Mouse (Mus musculus): ENCODE data around the gene Ndrg2. TPM values are rescaled to one million over a fixed set of nuclear protein-coding genes. Genes with fewer than 3 reads are reported as not detected.

Gene Ndrg2
- polyA plus RNA-seq, 2 experiments = 11.6 to 13.5 TPM

GRCm38 (mm10) chr14:51913062-51913959 is 647 bp downstream of the Ndrg2 start:
- Histone ChIP-seq H3K4me3 (ENCODE audit: insufficient read depth in 1 of 2, low read depth in 2 of 2, low read length in 2 of 2) (peak overlapping the region; percentile 29 to 58), H3K4me1 (replicated peaks; ENCODE audit: control insufficient read depth in 2 of 2, insufficient read depth in 2 of 2, low read length in 1 of 2) (peaks cover 1 to 5% of the 10 kb centered on the region in 2 experiments; a peak in 3 of 4 replicates), H3K27me3 (ENCODE audit: control insufficient read depth, insufficient read depth, low read length) (peaks cover 13% of the 10 kb centered on the region), H3K36me3 (replicated peaks; ENCODE audit: control insufficient read depth, insufficient read depth, low read depth) (no peaks in the 10 kb centered on the region), H3K4me2 (ENCODE audit: low read depth) (peak overlapping the region; percentile 89), H3K27ac (no peak overlapping the region), H3K9ac (replicated peaks) (peak overlapping the region; percentile 47), H3K9me3 (ENCODE audit: control insufficient read depth, low read length) (no peaks in the 10 kb centered on the region)
- DNase-seq (ENCODE audit: low read depth in 3 of 3, low spot score in 3 of 3) (peak in 1 of 3 experiments; percentile 51), ATAC-seq (ENCODE audit: insufficient read depth) (peak; percentile 83)
- TF ChIP-seq CTCF (IDR thresholded peaks at IDR 0.05; ENCODE audit: low read depth) (no peak), EP300 (IDR thresholded peaks at IDR 0.05; ENCODE audit: low read depth) (no peak)
- 1% methylated on average over 58 of the region's 58 CpGs for WGBS (ENCODE audit: insufficient replicate concordance)

- TF ChIP-seq EP300 (IDR thresholded peaks at IDR 0.05; ENCODE audit: low read depth) (no peak), CTCF (IDR thresholded peaks at IDR 0.05; ENCODE audit: low read depth) (no peak)
- peaks cover 13% of the 10 kb centered on the region for H3K27me3 ChIP-seq (ENCODE audit: control insufficient read depth, insufficient read depth, low read length)
- no peaks in the 10 kb centered on the region for H3K9me3 ChIP-seq (ENCODE audit: control insufficient read depth, low read length)
- peaks cover 7 to 9% of the 10 kb centered on the region in 2 experiments; a peak in 3 of 4 replicates for H3K4me1 ChIP-seq (replicated peaks; ENCODE audit: control insufficient read depth in 2 of 2, insufficient read depth in 2 of 2, low read length in 1 of 2)
- ATAC-seq (ENCODE audit: insufficient read depth) (peak; percentile 24; the same call in 1 of the 2 replicates), DNase-seq (ENCODE audit: low read depth in 3 of 3, low spot score in 3 of 3) (no peak)
- H3K9ac ChIP-seq (replicated peaks) = peak overlapping the region; percentile 47; the same call in 1 of the 2 replicates
- no peak overlapping the region for H3K27ac ChIP-seq
- peak overlapping the region; percentile 29 to 58 for H3K4me3 ChIP-seq (ENCODE audit: insufficient read depth in 1 of 2, low read depth in 2 of 2, low read length in 2 of 2)
- WGBS (ENCODE audit: insufficient replicate concordance) = 12% methylated on average over 14 of the region's 14 CpGs
- no peaks in the 10 kb centered on the region for H3K36me3 ChIP-seq (replicated peaks; ENCODE audit: control insufficient read depth, insufficient read depth, low read depth)
- peak overlapping the region; percentile 89 for H3K4me2 ChIP-seq (ENCODE audit: low read depth)
Observed at GRCm38 (mm10) chr14:51912391-51913061, 1.4 kb downstream of the Ndrg2 start.

- Histone ChIP-seq H3K4me1 (replicated peaks; ENCODE audit: control insufficient read depth in 2 of 2, insufficient read depth in 2 of 2, low read length in 1 of 2) (peaks cover 14 to 21% of the 10 kb centered on the region in 2 experiments), H3K27me3 (ENCODE audit: control insufficient read depth, insufficient read depth, low read length) (peaks cover 13% of the 10 kb centered on the region), H3K4me3 (ENCODE audit: insufficient read depth in 1 of 2, low read depth in 2 of 2, low read length in 2 of 2) (no peak overlapping the region), H3K9ac (replicated peaks) (no peak overlapping the region), H3K4me2 (ENCODE audit: low read depth) (no peak overlapping the region), H3K36me3 (replicated peaks; ENCODE audit: control insufficient read depth, insufficient read depth, low read depth) (no peaks in the 10 kb centered on the region), H3K27ac (no peak overlapping the region), H3K9me3 (ENCODE audit: control insufficient read depth, low read length) (no peaks in the 10 kb centered on the region)
- WGBS (ENCODE audit: insufficient replicate concordance) = 67% methylated on average over 10 of the region's 10 CpGs
- ATAC-seq (ENCODE audit: insufficient read depth) (no peak), DNase-seq (ENCODE audit: low read depth in 3 of 3, low spot score in 3 of 3) (no peak)
- TF ChIP-seq CTCF (IDR thresholded peaks at IDR 0.05; ENCODE audit: low read depth) (no peak), EP300 (IDR thresholded peaks at IDR 0.05; ENCODE audit: low read depth) (no peak)
Observed at GRCm38 (mm10) chr14:51911301-51911700, 2.7 kb downstream of the Ndrg2 start.

- H3K27me3 ChIP-seq (ENCODE audit: control insufficient read depth, insufficient read depth, low read length) = no peaks in the 10 kb centered on the region
- TF ChIP-seq CTCF (IDR thresholded peaks at IDR 0.05; ENCODE audit: low read depth) (no peak), EP300 (IDR thresholded peaks at IDR 0.05; ENCODE audit: low read depth) (no peak)
- H3K9me3 ChIP-seq (ENCODE audit: control insufficient read depth, low read length) = no peaks in the 10 kb centered on the region
- H3K4me2 ChIP-seq (ENCODE audit: low read depth) = peak overlapping the region; percentile 37
- no peak overlapping the region for H3K4me3 ChIP-seq (ENCODE audit: insufficient read depth in 1 of 2, low read depth in 2 of 2, low read length in 2 of 2)
- WGBS (ENCODE audit: insufficient replicate concordance) = 20% methylated on average over 11 of the region's 11 CpGs
- DNase-seq (ENCODE audit: low read depth in 3 of 3, low spot score in 3 of 3) = no peak
- H3K9ac ChIP-seq (replicated peaks) = peak overlapping the region; percentile 27
- no peak overlapping the region for H3K27ac ChIP-seq
- peak; percentile 74 for ATAC-seq (ENCODE audit: insufficient read depth)
- H3K4me1 ChIP-seq (replicated peaks; ENCODE audit: control insufficient read depth in 2 of 2, insufficient read depth in 2 of 2, low read length in 1 of 2) = peaks cover 17 to 30% of the 10 kb centered on the region in 2 experiments
- no peaks in the 10 kb centered on the region for H3K36me3 ChIP-seq (replicated peaks; ENCODE audit: control insufficient read depth, insufficient read depth, low read depth)
Observed at GRCm38 (mm10) chr14:51906102-51906501, 7.9 kb downstream of the Ndrg2 start.

- Histone ChIP-seq H3K27ac (no peak overlapping the region), H3K4me3 (ENCODE audit: insufficient read depth in 1 of 2, low read depth in 2 of 2, low read length in 2 of 2) (no peak overlapping the region), H3K27me3 (ENCODE audit: control insufficient read depth, insufficient read depth, low read length) (no peaks in the 10 kb centered on the region), H3K36me3 (replicated peaks; ENCODE audit: control insufficient read depth, insufficient read depth, low read depth) (no peaks in the 10 kb centered on the region), H3K9me3 (ENCODE audit: control insufficient read depth, low read length) (no peaks in the 10 kb centered on the region), H3K9ac (replicated peaks) (no peak overlapping the region), H3K4me1 (replicated peaks; ENCODE audit: control insufficient read depth in 2 of 2, insufficient read depth in 2 of 2, low read length in 1 of 2) (peaks cover 17 to 30% of the 10 kb centered on the region in 2 experiments), H3K4me2 (ENCODE audit: low read depth) (no peak overlapping the region)
- no peak for ATAC-seq (ENCODE audit: insufficient read depth)
- TF ChIP-seq EP300 (IDR thresholded peaks at IDR 0.05; ENCODE audit: low read depth) = no peak
- peak; percentile 23; the same call in 1 of the 2 replicates for TF ChIP-seq CTCF (IDR thresholded peaks at IDR 0.05; ENCODE audit: low read depth)
- 52% methylated on average over 7 of the region's 7 CpGs for WGBS (ENCODE audit: insufficient replicate concordance)
- no peak for DNase-seq (ENCODE audit: low read depth in 3 of 3, low spot score in 3 of 3)
Observed at GRCm38 (mm10) chr14:51904706-51905105, 9.3 kb downstream of the Ndrg2 start.

Measured in liver, embryonic 14.5 days (tissue).